Mouse (Mus musculus) thymus, adult 2 months (tissue): Measurements from ENCODE around the gene Lancl3. TPM values are rescaled to one million over a fixed set of nuclear protein-coding genes. Genes with fewer than 3 reads are reported as not detected.

Experiments
- DNase-seq: peaks from one replicate; pipeline ENCODE4 v3.0.0; 2021
- H3K27ac ChIP-seq: fragments of 200-500 bp; 2 replicates; pipeline ENCODE4 v1.5.1; 2012; ENCODE audit warnings: low read length, control low read depth; ENCODE audit not compliant: control insufficient read depth, insufficient read depth
- H3K27me3 ChIP-seq: fragments of 200-500 bp; 2 replicates; pipeline ENCODE4 v1.6.1; 2012; ENCODE audit warnings: mild to moderate bottlenecking, low read length, moderate library complexity, mixed read lengths; ENCODE audit not compliant: control insufficient read depth, insufficient read depth
- H3K36me3 ChIP-seq: fragments of 200-500 bp; 2 replicates; pipeline ENCODE4 v1.6.1; 2012; ENCODE audit warnings: mild to moderate bottlenecking, low read length, moderate library complexity; ENCODE audit not compliant: control insufficient read depth, insufficient read depth
- H3K4me1 ChIP-seq: fragments of 200-500 bp; replicated peaks from 2 replicates; pipeline ENCODE4 v1.6.1; 2012; ENCODE audit warnings: low read length; ENCODE audit not compliant: control insufficient read depth, insufficient read depth
- H3K4me3 ChIP-seq: fragments of 200-500 bp; 2 replicates; pipeline ENCODE4 v1.5.1; 2012; ENCODE audit warnings: mild to moderate bottlenecking, low read length, control low read depth, moderate library complexity; ENCODE audit not compliant: control insufficient read depth, insufficient read depth
- CTCF ChIP-seq: fragments of 200-500 bp; IDR thresholded peaks from 2 replicates; pipeline ENCODE4 v1.5.1; 2012; ENCODE audit warnings: mild to moderate bottlenecking, control low read depth, low read length, moderate library complexity, borderline replicate concordance; ENCODE audit not compliant: control insufficient read depth, poor library complexity, insufficient read depth; ENCODE audit errors: extremely low read depth
- POLR2A ChIP-seq: fragments of 200-500 bp; IDR thresholded peaks from 2 replicates; pipeline ENCODE4 v1.6.1; 2012; ENCODE audit warnings: mild to moderate bottlenecking, low read length, control low read depth, moderate library complexity; ENCODE audit not compliant: control insufficient read depth, poor library complexity, insufficient read depth; ENCODE audit errors: extremely low read depth
- whole genome bisulfite sequencing: fragments of 180-500 bp; shearing (Covaris S2); methylation state at CpG from one replicate; pipeline ENCODE4 v1.1.7; 2018; 5-methylcytosine and 5-hydroxymethylcytosine counted together
- polyA plus RNA-seq: library from polyadenylated mRNA; depleted of rRNA; stranded (reverse); fragments of >200 nt; gene quantifications from 2 replicates; pipeline ENCODE4 v1.2.3, GENCODE M21; 2012

Gene Lancl3
- polyA plus RNA-seq, 1 experiment = 0.31 TPM

- no peak overlapping the region for H3K27ac ChIP-seq
- no peaks in the 10 kb centered on the region for H3K27me3 ChIP-seq
- DNase-seq = no peak
- WGBS = 75% methylated on average over 2 of the region's 2 CpGs
- H3K4me3 ChIP-seq = no peak overlapping the region
- H3K36me3 ChIP-seq = no peaks in the 10 kb centered on the region
- no peaks in the 10 kb centered on the region for H3K4me1 ChIP-seq
- no peak for TF ChIP-seq POLR2A
- no peak for TF ChIP-seq CTCF
Observed at GRCm38 (mm10) chrX:9227105-9227504, 27.4 kb downstream of the Lancl3 start.

- TF ChIP-seq POLR2A = no peak
- TF ChIP-seq CTCF = no peak
- H3K27me3 ChIP-seq = no peaks in the 10 kb centered on the region
- H3K4me1 ChIP-seq = no peaks in the 10 kb centered on the region
- no peak for DNase-seq
- 90% methylated on average over 5 of the region's 5 CpGs for WGBS
- H3K36me3 ChIP-seq = no peaks in the 10 kb centered on the region
- H3K4me3 ChIP-seq = no peak overlapping the region
- H3K27ac ChIP-seq = no peak overlapping the region
Observed at GRCm38 (mm10) chrX:9240737-9241591, 41.3 kb downstream of the Lancl3 start.

GRCm38 (mm10) chrX:9243381-9243864 lies 43.7 kb downstream of the Lancl3 start:
- Histone ChIP-seq H3K4me1 (no peaks in the 10 kb centered on the region), H3K36me3 (no peaks in the 10 kb centered on the region), H3K4me3 (no peak overlapping the region), H3K27ac (no peak overlapping the region), H3K27me3 (no peaks in the 10 kb centered on the region)
- no peak for TF ChIP-seq CTCF
- no peak for TF ChIP-seq POLR2A
- DNase-seq = no peak
- 44% methylated on average over 8 of the region's 8 CpGs for WGBS

GRCm38 (mm10) chrX:9244603-9245336 lies 45.1 kb downstream of the Lancl3 start:
- H3K27me3 ChIP-seq = no peaks in the 10 kb centered on the region
- H3K4me1 ChIP-seq = no peaks in the 10 kb centered on the region
- DNase-seq = no peak
- no peak overlapping the region for H3K27ac ChIP-seq
- H3K4me3 ChIP-seq = no peak overlapping the region
- no peak for TF ChIP-seq POLR2A
- TF ChIP-seq CTCF = no peak
- WGBS = 53% methylated on average over 12 of the region's 12 CpGs
- no peaks in the 10 kb centered on the region for H3K36me3 ChIP-seq

GRCm38 (mm10) chrX:9248911-9249310 lies 49.2 kb downstream of the Lancl3 start:
- Histone ChIP-seq H3K36me3 (no peaks in the 10 kb centered on the region), H3K27me3 (no peaks in the 10 kb centered on the region), H3K4me3 (no peak overlapping the region), H3K4me1 (no peaks in the 10 kb centered on the region), H3K27ac (no peak overlapping the region)
- no peak for DNase-seq
- no peak for TF ChIP-seq POLR2A
- TF ChIP-seq CTCF = no peak
- WGBS = 92% methylated on average over 5 of the region's 5 CpGs

- WGBS = 11% methylated on average over 10 of the region's 10 CpGs
- no peak overlapping the region for H3K27ac ChIP-seq
- H3K36me3 ChIP-seq = no peaks in the 10 kb centered on the region
- H3K4me3 ChIP-seq = no peak overlapping the region
- H3K4me1 ChIP-seq = no peaks in the 10 kb centered on the region
- no peak for TF ChIP-seq CTCF
- no peak for TF ChIP-seq POLR2A
- H3K27me3 ChIP-seq = no peaks in the 10 kb centered on the region
- no peak for DNase-seq
Observed at GRCm38 (mm10) chrX:9253990-9254389, 54.3 kb downstream of the Lancl3 start.
